Mouse (Mus musculus) MEL (cell line): ENCODE data around the gene Taco1. TPM values are rescaled to one million over a fixed set of nuclear protein-coding genes. Genes with fewer than 3 reads are reported as not detected.

Source experiments
- DNase-seq: peaks from one replicate; pipeline ENCODE4 v3.0.0; 2011; ENCODE audit warnings: low read depth, low spot score
- H3K27ac ChIP-seq: 2 replicates; pipeline ENCODE4 v1.5.1; 2012; ENCODE audit warnings: low read depth, mild to moderate bottlenecking, control low read depth, low read length, moderate library complexity; ENCODE audit not compliant: control insufficient read depth
- H3K27me3 ChIP-seq, 2 experiments: fragments of 150-350 bp in 1 of 2; sonication (generic) in 1 of 2; 2 replicates each; pipeline ENCODE4 v1.6.1; 2012; ENCODE audit warnings: low read length in 2 of 2, mild to moderate bottlenecking in 2 of 2, improper control_type of control experiment in 1 of 2, moderate library complexity in 1 of 2; ENCODE audit not compliant: insufficient read depth in 2 of 2, control insufficient read depth in 1 of 2
- H3K36me3 ChIP-seq, 2 experiments: 2 replicates each; pipeline ENCODE4 v1.6.1; 2012 to 2014; ENCODE audit warnings: low read length in 2 of 2, improper control_type of control experiment in 1 of 2, inconsistent platforms in 1 of 2, mild to moderate bottlenecking in 1 of 2; ENCODE audit not compliant: insufficient read depth in 2 of 2, control insufficient read depth in 1 of 2
- H3K4me1 ChIP-seq, 2 experiments: fragments of 150-350 bp in 1 of 2; sonication (generic) in 1 of 2; 2 replicates each; pipeline ENCODE4 v1.6.1; 2012; ENCODE audit warnings: low read length in 2 of 2, improper control_type of control experiment in 1 of 2, mild to moderate bottlenecking in 1 of 2; ENCODE audit not compliant: insufficient read depth in 2 of 2, control insufficient read depth in 1 of 2
- H3K4me3 ChIP-seq, 2 experiments: fragments of 150-350 bp in 1 of 2; sonication (generic) in 1 of 2; 2 replicates each; pipeline ENCODE4 v1.5.1; 2012; ENCODE audit warnings: low read depth in 2 of 2, low read length in 2 of 2, mild to moderate bottlenecking in 2 of 2, moderate library complexity in 2 of 2, control low read depth in 1 of 2, improper control_type of control experiment in 1 of 2; ENCODE audit not compliant: control insufficient read depth in 1 of 2, insufficient read depth in 1 of 2
- H3K79me2 ChIP-seq: 2 replicates; pipeline ENCODE4 v1.6.1; 2012; ENCODE audit warnings: mild to moderate bottlenecking, low read length, moderate library complexity; ENCODE audit not compliant: control insufficient read depth, poor library complexity, insufficient read depth
- H3K9ac ChIP-seq: 2 replicates; pipeline ENCODE4 v1.6.1; 2012; ENCODE audit warnings: low read depth, mild to moderate bottlenecking, control low read depth, low read length, moderate library complexity; ENCODE audit not compliant: control insufficient read depth, poor library complexity, severe bottlenecking
- H3K9me3 ChIP-seq: fragments of 150-350 bp; sonication (generic); replicated peaks from 2 replicates; pipeline ENCODE4 v1.6.1; 2012; ENCODE audit warnings: mild to moderate bottlenecking, low read length, improper control_type of control experiment, moderate library complexity; ENCODE audit not compliant: insufficient read depth
- ETS1 ChIP-seq: IDR thresholded peaks from 2 replicates; pipeline ENCODE4 v1.6.1; 2012; ENCODE audit warnings: low read depth, mild to moderate bottlenecking, inconsistent platforms, low read length, improper control_type of control experiment, moderate library complexity
- GABPA ChIP-seq: IDR thresholded peaks from 2 replicates; pipeline ENCODE4 v1.6.1; 2012; ENCODE audit warnings: low read depth, mild to moderate bottlenecking, inconsistent platforms, low read length, improper control_type of control experiment, moderate library complexity
- MAX ChIP-seq: IDR thresholded peaks from 2 replicates; pipeline ENCODE4 v1.6.1; 2011; ENCODE audit warnings: low read length, improper control_type of control experiment
- MYB ChIP-seq: IDR thresholded peaks from 2 replicates; pipeline ENCODE4 v1.6.1; 2011; ENCODE audit warnings: mild to moderate bottlenecking, low read depth, low read length, improper control_type of control experiment
- MYC ChIP-seq: IDR thresholded peaks from 2 replicates; pipeline ENCODE4 v1.6.1; 2011; ENCODE audit warnings: low read depth, mild to moderate bottlenecking, low read length, improper control_type of control experiment, moderate library complexity
- NELFE ChIP-seq: IDR thresholded peaks from 2 replicates; pipeline ENCODE4 v1.6.1; 2011; ENCODE audit warnings: low read depth, low read length, improper control_type of control experiment
- POLR2A ChIP-seq, 2 experiments: IDR thresholded peaks; 2 replicates each; pipeline ENCODE4 v1.6.1; 2011 to 2012; ENCODE audit warnings: low read length in 2 of 2, mild to moderate bottlenecking in 2 of 2, control low read depth in 1 of 2, improper control_type of control experiment in 1 of 2, low read depth in 1 of 2, moderate library complexity in 1 of 2; ENCODE audit not compliant: control insufficient read depth in 1 of 2, insufficient read depth in 1 of 2, poor library complexity in 1 of 2
- POLR2AphosphoS2 ChIP-seq: IDR thresholded peaks from 2 replicates; pipeline ENCODE4 v1.6.1; 2011; ENCODE audit warnings: low read length, improper control_type of control experiment
- RAD21 ChIP-seq: IDR thresholded peaks from 2 replicates; pipeline ENCODE4 v1.6.1; 2011; ENCODE audit warnings: mild to moderate bottlenecking, low read depth, low read length, improper control_type of control experiment
- RCOR1 ChIP-seq: IDR thresholded peaks from 2 replicates; pipeline ENCODE4 v1.6.1; 2012; ENCODE audit warnings: low read depth, mild to moderate bottlenecking, inconsistent platforms, low read length, improper control_type of control experiment
- SMC3 ChIP-seq: IDR thresholded peaks from 2 replicates; pipeline ENCODE4 v1.6.1; 2011; ENCODE audit warnings: low read depth, low read length, improper control_type of control experiment
- TAL1 ChIP-seq: IDR thresholded peaks from 2 replicates; pipeline ENCODE4 v1.6.1; 2012; ENCODE audit warnings: mild to moderate bottlenecking, inconsistent platforms, low read length, moderate library complexity, mixed read lengths
- TBP ChIP-seq: IDR thresholded peaks from 2 replicates; pipeline ENCODE4 v1.8.0; 2011; ENCODE audit warnings: low read depth, low read length, improper control_type of control experiment
- TCF12 ChIP-seq: IDR thresholded peaks from 2 replicates; pipeline ENCODE4 v1.6.1; 2014; ENCODE audit warnings: low read depth, mild to moderate bottlenecking, inconsistent platforms, low read length, improper control_type of control experiment, moderate library complexity
- USF1 ChIP-seq: IDR thresholded peaks from 2 replicates; pipeline ENCODE4 v1.6.1; 2014; ENCODE audit warnings: low read depth, mild to moderate bottlenecking, inconsistent platforms, low read length, improper control_type of control experiment, moderate library complexity
- ZC3H11A ChIP-seq: IDR thresholded peaks from 2 replicates; pipeline ENCODE4 v1.6.1; 2012; ENCODE audit warnings: low read depth, mild to moderate bottlenecking, inconsistent platforms, low read length, improper control_type of control experiment
- ZKSCAN1 ChIP-seq: IDR thresholded peaks from 2 replicates; pipeline ENCODE4 v1.6.1; 2012; ENCODE audit warnings: low read depth, mild to moderate bottlenecking, inconsistent platforms, low read length, improper control_type of control experiment, moderate library complexity
- ZMIZ1 ChIP-seq: IDR thresholded peaks from 2 replicates; pipeline ENCODE4 v1.6.1; 2012; ENCODE audit warnings: low read depth, mild to moderate bottlenecking, inconsistent platforms, low read length, improper control_type of control experiment, moderate library complexity
- ZNF384 ChIP-seq: IDR thresholded peaks from 2 replicates; pipeline ENCODE4 v1.6.1; 2012; ENCODE audit warnings: low read depth, mild to moderate bottlenecking, inconsistent platforms, low read length, improper control_type of control experiment
- polyA plus RNA-seq, 2 experiments: library from polyadenylated mRNA; stranded (reverse) in 1 of 2; unstranded in 1 of 2; fragments of >175 nt in 1 of 2; fragments of >200 nt in 1 of 2; gene quantifications; 2 replicates each; pipeline versions ENCODE4 v1.2.1 to v1.2.4; 2012; ENCODE audit warnings: low replicate concordance in 2 of 2, low read depth in 1 of 2; ENCODE audit not compliant: insufficient read length in 2 of 2, insufficient read depth in 1 of 2, missing spikeins in 1 of 2
- total RNA-seq: library from RNA; depleted of rRNA; stranded (reverse); fragments of 300-350 nt; gene quantifications from 2 replicates; pipeline ENCODE4 v1.2.3, GENCODE M21; 2012

Taco1 gene
- total and polyA plus RNA-seq, 3 experiments, result 33.1 to 33.3 TPM; not detected in 1

DNA sequence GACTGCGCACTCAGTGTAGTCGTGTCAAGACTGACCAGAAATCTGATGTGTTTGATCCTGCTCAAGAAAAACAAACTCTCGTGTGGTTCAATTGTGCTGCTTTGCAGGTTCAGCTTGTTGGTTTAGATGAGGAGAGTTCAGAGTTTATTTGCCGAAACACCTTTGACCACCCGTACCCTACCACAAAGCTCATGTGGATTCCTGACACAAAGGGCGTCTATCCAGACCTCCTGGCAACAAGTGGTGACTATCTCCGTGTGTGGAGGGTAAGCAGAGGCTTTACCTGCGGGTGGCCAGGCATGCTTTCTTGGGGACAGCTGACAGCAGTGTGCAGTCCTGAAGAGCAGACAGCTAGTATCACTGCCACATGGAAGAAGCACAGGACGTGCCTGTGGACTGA lies 19.3 kb upstream of the Taco1 start:
- H3K36me3 ChIP-seq, result peaks cover 31 to 49% of the 10 kb centered on the region in 2 experiments
- H3K9ac ChIP-seq, result no peak overlapping the region
- no peaks in the 10 kb centered on the region for H3K9me3 ChIP-seq
- peaks cover 30% of the 10 kb centered on the region for H3K79me2 ChIP-seq
- no peak overlapping the region for H3K27ac ChIP-seq
- H3K4me3 ChIP-seq, result no peak overlapping the region
- H3K4me1 ChIP-seq, result peaks cover 16 to 18% of the 10 kb centered on the region in 2 experiments
- no peak for DNase-seq
- TF ChIP-seq TCF12 (no peak), MYB (no peak), ZNF384 (no peak), NELFE (no peak), ZMIZ1 (no peak), POLR2A (IDR thresholded peaks at IDR 0.05; ENCODE audit: control insufficient read depth in 1 of 2, insufficient read depth in 1 of 2, low read depth in 1 of 2, low read length in 2 of 2, poor library complexity in 1 of 2) (no peak), ETS1 (no peak), MYC (no peak)
- H3K27me3 ChIP-seq, result no peaks in the 10 kb centered on the region

DNA sequence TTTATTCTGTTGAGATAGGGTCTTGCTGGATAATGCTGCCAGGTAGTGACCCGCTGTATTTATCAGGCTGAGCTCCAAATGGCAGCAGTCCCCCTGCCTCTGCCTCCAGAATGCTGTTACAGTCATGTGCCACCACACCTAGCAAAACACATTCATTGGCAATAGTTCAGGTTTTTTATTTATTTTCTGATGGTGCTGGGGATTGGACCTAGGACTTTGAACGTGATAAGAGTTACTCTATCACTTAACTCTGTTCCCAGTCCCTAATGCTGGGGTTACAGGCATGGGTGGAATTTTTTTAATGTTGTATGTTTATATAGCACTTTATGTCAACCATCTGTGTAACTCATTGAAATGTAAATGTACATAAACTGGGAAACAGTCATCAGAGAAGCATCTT lies 11.9 kb upstream of the Taco1 start:
- H3K79me2 ChIP-seq, result no peaks in the 10 kb centered on the region
- H3K9me3 ChIP-seq, result no peaks in the 10 kb centered on the region
- H3K4me3 ChIP-seq, result no peak overlapping the region
- H3K27ac ChIP-seq, result no peak overlapping the region
- no peak for DNase-seq
- peaks cover 29 to 44% of the 10 kb centered on the region in 2 experiments for H3K36me3 ChIP-seq
- H3K4me1 ChIP-seq, result peaks cover 17 to 28% of the 10 kb centered on the region in 2 experiments
- no peak for TF ChIP-seq ZMIZ1
- no peak for TF ChIP-seq GABPA
- no peak for TF ChIP-seq TBP
- TF ChIP-seq SMC3, result no peak
- TF ChIP-seq NELFE, result no peak
- no peak for TF ChIP-seq RAD21
- no peak for TF ChIP-seq TAL1
- no peak for TF ChIP-seq ZC3H11A
- TF ChIP-seq ZKSCAN1, result no peak
- TF ChIP-seq POLR2AphosphoS2, result no peak
- TF ChIP-seq RCOR1, result no peak
- no peak for TF ChIP-seq ZNF384
- TF ChIP-seq USF1, result no peak
- no peak for TF ChIP-seq MAX
- TF ChIP-seq, all 39 proteins: peak for 0
- Histone ChIP-seq H3K9ac (no peak overlapping the region), H3K27me3 (no peaks in the 10 kb centered on the region)
